Mouse (Mus musculus): ENCODE results near the gene Dcst1. TPM values are rescaled to one million over a fixed set of nuclear protein-coding genes. Genes with fewer than 3 reads are reported as not detected.

Gene Dcst1
- polyA plus RNA-seq, 2 experiments, result 0.11 to 0.18 TPM

DNA sequence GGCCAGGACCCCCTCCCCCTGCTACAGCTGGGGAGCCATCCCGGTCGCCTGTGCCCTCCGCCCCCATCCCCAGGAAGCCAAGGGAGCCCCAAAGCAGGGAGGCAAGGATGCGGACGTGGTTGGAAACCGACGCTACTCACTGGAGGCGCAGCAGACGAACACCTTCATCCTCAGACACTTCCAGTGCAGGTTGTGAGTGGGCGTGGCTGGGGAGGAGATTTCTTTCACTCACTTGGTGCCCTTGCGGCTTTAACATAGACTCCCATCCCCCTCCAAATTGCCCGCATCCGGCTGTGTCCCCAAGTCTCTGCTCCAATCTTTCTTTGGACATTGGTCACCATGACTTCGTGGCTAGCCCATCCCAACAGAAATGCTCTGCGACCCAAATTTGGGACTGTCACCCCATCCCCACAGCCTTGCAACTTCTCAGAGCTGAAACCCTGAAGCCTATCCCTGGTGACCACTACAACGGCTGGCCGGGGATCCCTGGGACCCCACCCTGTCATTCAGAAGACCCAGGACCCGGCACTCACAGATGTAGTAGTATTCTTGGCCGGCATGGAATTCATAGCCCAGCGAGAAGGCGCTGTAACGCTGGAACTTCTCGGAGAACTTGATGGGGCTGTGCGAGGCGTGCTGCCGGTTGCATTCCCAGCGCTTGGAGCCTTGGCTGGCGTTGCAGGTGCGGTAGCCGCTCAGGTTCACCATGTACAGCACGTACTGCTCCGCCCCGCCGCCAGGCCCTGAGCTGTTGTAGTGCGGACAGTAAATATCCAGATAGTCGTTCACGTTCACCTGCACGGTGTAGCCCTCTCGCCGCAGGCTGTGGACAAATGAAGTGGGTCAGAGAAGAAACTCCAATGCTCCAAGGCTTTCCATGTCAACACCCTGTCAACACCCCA lies 48.9 kb downstream of the Dcst1 start:
- WGBS, result 12% methylated on average over 37 of the region's 40 CpGs
- ATAC-seq (ENCODE audit: low FRiP score, low read depth) (no peak), DNase-seq (ENCODE audit: low spot score) (no peak)
- H3K9me3 ChIP-seq (ENCODE audit: control insufficient read depth, low read length), result no peaks in the 10 kb centered on the region
- H3K4me3 ChIP-seq (replicated peaks; ENCODE audit: low read length), result peak overlapping the region; percentile 26; the same call in 1 of the 2 replicates
- H3K36me3 ChIP-seq (ENCODE audit: control insufficient read depth, insufficient read depth, low read length), result peaks cover 6% of the 10 kb centered on the region; the same call in 1 of the 2 replicates
- H3K27ac ChIP-seq (replicated peaks; ENCODE audit: low read depth, low read length), result no peak overlapping the region
- H3K4me2 ChIP-seq (replicated peaks; ENCODE audit: low read depth, low read length, severe bottlenecking), result peak overlapping the region; percentile 45
- peaks cover 10% of the 10 kb centered on the region for H3K27me3 ChIP-seq (ENCODE audit: control insufficient read depth, insufficient read depth, low read length)
- no peak overlapping the region for H3K9ac ChIP-seq (ENCODE audit: low read depth, low read length, severe bottlenecking)
- peaks cover 44% of the 10 kb centered on the region for H3K4me1 ChIP-seq (ENCODE audit: control insufficient read depth, insufficient read depth, low read length)
- no peak for TF ChIP-seq POLR2A (IDR thresholded peaks at IDR 0.05; ENCODE audit: borderline replicate concordance, extremely low read depth, insufficient read depth, insufficient read length)

DNA sequence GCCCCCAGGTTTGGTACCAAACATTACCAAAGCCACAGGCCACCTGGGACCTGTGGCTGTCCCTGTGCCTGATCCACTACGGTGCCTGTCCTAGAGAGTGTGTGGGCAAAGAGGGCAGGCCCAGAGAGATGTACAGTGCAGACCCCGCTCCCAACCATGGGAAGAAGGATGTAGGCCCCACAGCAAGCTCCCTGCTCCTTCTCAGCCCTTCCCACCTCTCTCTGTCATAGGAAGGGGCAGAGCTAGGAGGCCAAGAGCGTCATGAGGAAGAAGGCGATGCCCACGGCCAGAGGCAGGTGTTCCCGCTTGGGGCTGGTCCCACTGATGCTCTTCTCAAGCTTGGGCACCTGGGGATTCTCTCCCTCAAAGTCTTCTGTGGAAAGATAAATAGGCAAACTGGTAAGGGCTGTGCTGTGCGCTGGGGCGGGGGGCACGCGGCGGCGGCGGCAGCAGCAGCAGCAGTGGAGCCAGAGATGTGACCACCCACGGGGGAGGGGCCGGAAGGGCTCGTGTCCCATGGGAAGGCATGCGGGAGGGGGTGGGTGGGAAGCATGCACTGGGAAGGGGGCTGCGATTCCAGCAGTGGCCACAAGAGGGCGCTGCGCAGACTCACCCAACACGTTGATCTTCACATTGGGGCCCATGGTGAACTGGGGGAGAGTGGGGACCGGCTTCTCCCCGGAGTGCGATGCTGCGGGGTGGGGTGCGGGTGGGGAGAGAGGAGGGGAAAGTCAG lies 49.7 kb downstream of the Dcst1 start:
- no peak overlapping the region for H3K27ac ChIP-seq (replicated peaks; ENCODE audit: low read depth, low read length)
- H3K4me3 ChIP-seq (replicated peaks; ENCODE audit: low read length), result peak overlapping the region; percentile 26
- H3K36me3 ChIP-seq (ENCODE audit: control insufficient read depth, insufficient read depth, low read length), result peaks cover 6% of the 10 kb centered on the region; the same call in 1 of the 2 replicates
- H3K4me2 ChIP-seq (replicated peaks; ENCODE audit: low read depth, low read length, severe bottlenecking), result peak overlapping the region; percentile 45
- WGBS, result 14% methylated on average over 17 of the region's 26 CpGs
- DNase-seq (ENCODE audit: low spot score), result peak; percentile 73
- H3K9me3 ChIP-seq (ENCODE audit: control insufficient read depth, low read length), result no peaks in the 10 kb centered on the region
- 0 out of 2 replicates have a peak, but pooled peaks have one; percentile 16 for ATAC-seq (ENCODE audit: low FRiP score, low read depth)
- TF ChIP-seq POLR2A (IDR thresholded peaks at IDR 0.05; ENCODE audit: borderline replicate concordance, extremely low read depth, insufficient read depth, insufficient read length), result no peak
- H3K4me1 ChIP-seq (ENCODE audit: control insufficient read depth, insufficient read depth, low read length), result peaks cover 36% of the 10 kb centered on the region
- H3K27me3 ChIP-seq (ENCODE audit: control insufficient read depth, insufficient read depth, low read length), result peaks cover 10% of the 10 kb centered on the region
- peak overlapping the region; percentile 32; the same call in 1 of the 2 replicates for H3K9ac ChIP-seq (ENCODE audit: low read depth, low read length, severe bottlenecking)

DNA sequence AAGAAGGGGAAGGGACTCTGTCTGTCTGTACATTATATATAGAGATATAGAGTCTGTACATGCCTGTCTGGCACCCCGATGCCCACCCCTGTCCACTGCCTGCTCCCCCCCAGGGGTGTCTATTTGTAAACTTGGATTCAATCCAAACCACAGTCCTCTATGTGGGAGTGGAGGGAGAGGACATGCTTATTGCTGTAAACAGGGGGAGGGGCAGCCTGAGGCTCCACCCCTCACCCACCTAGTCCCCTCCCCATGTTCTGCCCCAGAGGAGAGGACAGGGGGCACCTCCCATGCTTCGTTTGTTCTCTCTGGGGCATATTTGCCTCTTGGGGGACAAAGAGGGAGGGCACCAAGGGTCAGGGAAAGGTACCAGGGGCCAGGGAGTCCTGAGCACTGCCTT lies 50.3 kb downstream of the Dcst1 start:
- 46% methylated on average over 2 of the region's 2 CpGs for WGBS
- peaks cover 32% of the 10 kb centered on the region for H3K4me1 ChIP-seq (ENCODE audit: control insufficient read depth, insufficient read depth, low read length)
- no peaks in the 10 kb centered on the region for H3K9me3 ChIP-seq (ENCODE audit: control insufficient read depth, low read length)
- no peak for TF ChIP-seq POLR2A (IDR thresholded peaks at IDR 0.05; ENCODE audit: borderline replicate concordance, extremely low read depth, insufficient read depth, insufficient read length)
- peak overlapping the region; percentile 45; the same call in 1 of the 2 replicates for H3K4me2 ChIP-seq (replicated peaks; ENCODE audit: low read depth, low read length, severe bottlenecking)
- no peak overlapping the region for H3K4me3 ChIP-seq (replicated peaks; ENCODE audit: low read length)
- H3K27me3 ChIP-seq (ENCODE audit: control insufficient read depth, insufficient read depth, low read length), result peaks cover 10% of the 10 kb centered on the region
- DNase-seq (ENCODE audit: low spot score) (no peak), ATAC-seq (ENCODE audit: low FRiP score, low read depth) (no peak)
- no peak overlapping the region for H3K27ac ChIP-seq (replicated peaks; ENCODE audit: low read depth, low read length)
- H3K36me3 ChIP-seq (ENCODE audit: control insufficient read depth, insufficient read depth, low read length), result peaks cover 6% of the 10 kb centered on the region; the same call in 1 of the 2 replicates
- H3K9ac ChIP-seq (ENCODE audit: low read depth, low read length, severe bottlenecking), result 0 out of 2 replicates have a peak overlapping the region, but pooled peaks have one; percentile 32

DNA sequence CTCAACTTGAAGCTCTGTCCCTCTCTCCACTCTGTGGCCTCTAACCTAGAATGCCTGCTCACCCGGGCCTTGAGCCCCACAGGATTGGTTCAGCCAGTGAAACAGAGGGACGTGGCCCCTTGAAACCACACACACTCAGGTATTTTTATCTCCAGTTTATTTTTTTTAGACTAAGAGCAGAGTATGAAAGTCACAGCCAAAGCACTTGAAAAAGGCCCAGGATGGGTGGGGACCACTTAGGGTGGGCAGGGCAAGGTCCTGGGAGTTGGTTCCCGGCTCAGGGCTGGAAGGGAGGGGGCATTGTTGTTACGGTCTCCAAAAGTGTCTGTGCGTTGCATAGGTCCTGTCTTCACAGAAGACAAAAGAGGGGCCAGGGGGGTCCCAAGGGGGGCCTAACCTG lies 50.7 kb downstream of the Dcst1 start:
- Histone ChIP-seq H3K4me3 (replicated peaks; ENCODE audit: low read length) (no peak overlapping the region), H3K9me3 (ENCODE audit: control insufficient read depth, low read length) (no peaks in the 10 kb centered on the region), H3K27me3 (ENCODE audit: control insufficient read depth, insufficient read depth, low read length) (peaks cover 10% of the 10 kb centered on the region), H3K4me2 (replicated peaks; ENCODE audit: low read depth, low read length, severe bottlenecking) (no peak overlapping the region), H3K9ac (ENCODE audit: low read depth, low read length, severe bottlenecking) (no peak overlapping the region), H3K4me1 (ENCODE audit: control insufficient read depth, insufficient read depth, low read length) (peaks cover 29% of the 10 kb centered on the region), H3K27ac (replicated peaks; ENCODE audit: low read depth, low read length) (no peak overlapping the region), H3K36me3 (ENCODE audit: control insufficient read depth, insufficient read depth, low read length) (peaks cover 6% of the 10 kb centered on the region; the same call in 1 of the 2 replicates)
- 75% methylated on average over 5 of the region's 5 CpGs for WGBS
- no peak for ATAC-seq (ENCODE audit: low FRiP score, low read depth)
- no peak for DNase-seq (ENCODE audit: low spot score)
- TF ChIP-seq POLR2A (IDR thresholded peaks at IDR 0.05; ENCODE audit: borderline replicate concordance, extremely low read depth, insufficient read depth, insufficient read length), result no peak

DNA sequence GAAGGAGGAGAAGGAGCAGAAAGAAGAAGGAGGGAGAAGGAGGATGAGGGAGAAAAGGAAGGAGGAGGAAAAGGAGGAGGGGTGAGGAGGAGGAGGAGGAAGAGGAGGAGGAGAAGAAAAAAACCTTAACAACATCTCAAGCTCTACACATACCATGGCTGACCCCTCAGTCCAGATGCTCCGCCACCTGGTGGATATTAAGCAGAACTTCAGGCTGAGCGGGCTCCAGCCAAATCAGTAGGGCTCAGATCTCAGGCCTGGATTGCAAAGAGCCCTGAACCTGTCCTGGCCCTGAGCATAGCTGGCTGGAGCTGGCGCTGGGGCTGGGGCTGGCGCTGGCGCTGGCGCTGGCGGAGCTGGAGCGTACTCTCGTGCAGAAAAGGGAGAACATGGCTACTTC lies 57.0 kb downstream of the Dcst1 start:
- WGBS, result 9% methylated on average over 9 of the region's 9 CpGs
- H3K4me1 ChIP-seq (ENCODE audit: control insufficient read depth, insufficient read depth, low read length), result peaks cover 5% of the 10 kb centered on the region; the same call in 1 of the 2 replicates
- H3K9me3 ChIP-seq (ENCODE audit: control insufficient read depth, low read length), result no peaks in the 10 kb centered on the region
- H3K27me3 ChIP-seq (ENCODE audit: control insufficient read depth, insufficient read depth, low read length), result no peaks in the 10 kb centered on the region
- ATAC-seq (ENCODE audit: low FRiP score, low read depth), result peak; percentile 78
- H3K4me3 ChIP-seq (replicated peaks; ENCODE audit: low read length), result no peak overlapping the region
- no peaks in the 10 kb centered on the region for H3K36me3 ChIP-seq (ENCODE audit: control insufficient read depth, insufficient read depth, low read length)
- no peak overlapping the region for H3K4me2 ChIP-seq (replicated peaks; ENCODE audit: low read depth, low read length, severe bottlenecking)
- peak; percentile 76 for DNase-seq (ENCODE audit: low spot score)
- no peak for TF ChIP-seq POLR2A (IDR thresholded peaks at IDR 0.05; ENCODE audit: borderline replicate concordance, extremely low read depth, insufficient read depth, insufficient read length)
- H3K9ac ChIP-seq (ENCODE audit: low read depth, low read length, severe bottlenecking), result no peak overlapping the region
- H3K27ac ChIP-seq (replicated peaks; ENCODE audit: low read depth, low read length), result no peak overlapping the region

Data from limb, embryonic 14.5 days (tissue).